Mouse (Mus musculus) heart, embryonic 12.5 days (tissue): ENCODE results near the gene Hba-a1. TPM values are rescaled to one million over a fixed set of nuclear protein-coding genes. Genes with fewer than 3 reads are reported as not detected.
"Not testable (repeated sequence)": the region's sequence is repeated elsewhere in the genome, so short reads cannot be mapped to it uniquely, and the experiment has no call there.

ENCODE experiments used
- ATAC-seq: fragments of 200-750 bp; cut with Nextera tagmentation; 2 replicates; pipeline ENCODE4 v1.8.0; 2017; ENCODE audit warnings: moderate TSS enrichment, moderate library complexity; ENCODE audit not compliant: insufficient number of reproducible peaks, low FRiP score
- H3K27ac ChIP-seq: fragments of 300-500 bp; sonication (generic); 2 replicates; pipeline ENCODE4 v1.5.1; 2016; ENCODE audit warnings: mild to moderate bottlenecking, moderate library complexity; ENCODE audit not compliant: poor library complexity, severe bottlenecking
- H3K27me3 ChIP-seq: fragments of 300-500 bp; sonication (generic); replicated peaks from 2 replicates; pipeline ENCODE4 v1.6.1; 2016; ENCODE audit warnings: mild to moderate bottlenecking, moderate library complexity
- H3K36me3 ChIP-seq: fragments of 300-500 bp; sonication (generic); 2 replicates; pipeline ENCODE4 v1.6.1; 2016; ENCODE audit warnings: mild to moderate bottlenecking, moderate library complexity
- H3K4me1 ChIP-seq: fragments of 300-500 bp; sonication (generic); replicated peaks from 2 replicates; pipeline ENCODE4 v1.6.1; 2016; ENCODE audit warnings: mild to moderate bottlenecking
- H3K4me2 ChIP-seq: fragments of 300-500 bp; sonication (generic); 2 replicates; pipeline ENCODE4 v1.6.1; 2016; ENCODE audit warnings: mild to moderate bottlenecking, moderate library complexity
- H3K4me3 ChIP-seq: fragments of 300-500 bp; sonication (generic); 2 replicates; pipeline ENCODE4 v1.5.1; 2016; ENCODE audit warnings: mild to moderate bottlenecking
- H3K9ac ChIP-seq: fragments of 300-500 bp; sonication (generic); 2 replicates; pipeline ENCODE4 v1.6.1; 2016; ENCODE audit warnings: mild to moderate bottlenecking, moderate library complexity
- H3K9me3 ChIP-seq: fragments of 300-500 bp; sonication (generic); replicated peaks from 2 replicates; pipeline ENCODE4 v1.6.1; 2016; ENCODE audit warnings: mild to moderate bottlenecking, moderate library complexity
- WGBS: fragments of 180-500 bp; shearing (Covaris S2); methylation state at CpG from one replicate; pipeline ENCODE4 v1.1.7; 2016; 5-methylcytosine and 5-hydroxymethylcytosine counted together
- polyA plus RNA-seq: library from polyadenylated mRNA; unstranded; fragments of >200 nt; fragmentation: Nextera tagmentation; extraction: Ambion mirVana; gene quantifications from 2 replicates; pipeline ENCODE4 v1.2.1, GENCODE M21; 2016

The Hba-a1 gene
- polyA plus RNA-seq, 1 experiment from 2014 or later = 12,808 TPM

GRCm38 (mm10) chr11:32278458-32278957, 4.8 kb upstream of the Hba-a1 start:
- WGBS = 72% methylated on average over 12 of the region's 12 CpGs
- Histone ChIP-seq H3K27ac (peak overlapping the region; percentile 66; the same call in 1 of the 2 replicates), H3K36me3 (no peaks in the 10 kb centered on the region), H3K4me2 (peak overlapping the region; percentile 5; the same call in 1 of the 2 replicates), H3K9ac (peak overlapping the region; percentile 10; the same call in 1 of the 2 replicates), H3K4me1 (no peaks in the 10 kb centered on the region), H3K9me3 (no peaks in the 10 kb centered on the region), H3K4me3 (no peak overlapping the region; the same call in 1 of the 2 replicates), H3K27me3 (peaks cover 63% of the 10 kb centered on the region)
- ATAC-seq = peak; percentile 7; the same call in 1 of the 2 replicates

DNA sequence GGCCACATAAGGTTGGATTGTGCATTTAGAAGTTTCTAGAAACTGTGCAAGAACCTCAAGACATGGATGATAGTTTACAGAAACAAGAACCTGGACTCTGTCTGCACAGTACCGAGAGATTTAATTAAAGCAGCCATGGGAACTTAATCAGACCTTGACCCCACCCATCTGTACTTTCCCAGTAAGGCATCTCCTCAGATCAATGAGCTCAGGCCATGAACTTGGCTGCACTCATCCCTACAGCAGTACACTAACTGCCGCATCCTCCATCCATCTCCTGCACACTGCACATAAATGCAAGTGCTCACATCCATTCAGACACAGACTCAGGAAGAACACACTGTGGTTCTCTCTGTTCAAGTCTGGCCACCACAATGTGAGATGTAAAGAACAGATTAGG, 2.7 kb upstream of the Hba-a1 start:
- Histone ChIP-seq H3K9ac (no peak overlapping the region), H3K4me1 (no peaks in the 10 kb centered on the region), H3K27ac (peak overlapping the region; percentile 66), H3K9me3 (no peaks in the 10 kb centered on the region), H3K27me3 (peaks cover 59% of the 10 kb centered on the region), H3K4me3 (no peak overlapping the region), H3K36me3 (no peaks in the 10 kb centered on the region), H3K4me2 (0 out of 2 replicates have a peak overlapping the region, but pooled peaks have one; percentile 8)
- no peak for ATAC-seq
- 73% methylated on average over 2 of the region's 2 CpGs for WGBS

DNA sequence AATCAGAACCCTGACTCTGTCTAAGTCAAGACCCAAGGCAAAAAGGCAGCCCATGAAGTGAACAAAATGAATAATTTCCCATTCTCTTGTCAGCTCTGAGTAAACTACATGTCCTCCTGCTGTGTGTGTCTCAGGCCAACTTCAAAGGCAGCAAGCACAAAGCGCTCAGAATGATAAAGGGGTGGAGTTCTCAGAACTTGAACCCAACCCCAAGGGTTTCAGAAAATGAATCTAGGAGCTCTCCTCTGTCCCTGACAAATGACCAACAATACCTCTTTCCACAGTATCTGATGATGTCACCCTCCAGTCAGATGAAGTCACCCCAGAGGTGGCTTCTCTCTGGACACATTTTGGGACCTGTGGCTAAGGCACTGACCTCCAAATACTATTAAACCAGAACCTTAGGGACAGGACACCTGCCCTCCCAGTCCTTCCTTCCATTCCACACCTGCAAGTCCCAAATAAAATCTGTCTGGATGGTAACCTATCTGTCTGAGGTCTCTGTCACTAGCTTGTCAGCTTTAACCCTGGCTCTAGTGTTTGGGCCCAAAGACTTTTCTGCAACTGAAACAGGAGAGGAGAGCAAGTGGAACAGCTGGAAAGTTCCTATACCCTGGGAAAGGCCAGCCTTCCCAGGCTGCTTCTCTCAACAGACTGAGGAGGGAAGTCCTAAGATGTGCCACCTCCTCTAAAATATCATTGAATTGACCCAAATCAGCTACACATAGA, 1.7 kb upstream of the Hba-a1 start:
- Histone ChIP-seq H3K36me3 (no peaks in the 10 kb centered on the region), H3K4me1 (no peaks in the 10 kb centered on the region), H3K9me3 (no peaks in the 10 kb centered on the region), H3K4me3 (no peak overlapping the region), H3K4me2 (peak overlapping the region; percentile 25), H3K27ac (peak overlapping the region; percentile 66), H3K27me3 (peaks cover 51% of the 10 kb centered on the region), H3K9ac (no peak overlapping the region)
- 56% methylated on average over 1 of the region's 1 CpGs for WGBS
- ATAC-seq = no peak

GRCm38 (mm10) chr11:32284582-32284981, 1.3 kb downstream of the Hba-a1 start:
- H3K4me3 ChIP-seq, H3K9me3 ChIP-seq, H3K4me2 ChIP-seq, H3K36me3 ChIP-seq, H3K9ac ChIP-seq, H3K4me1 ChIP-seq, H3K27ac ChIP-seq: not testable (repeated sequence)
- H3K27me3 ChIP-seq = peaks cover 37% of the 10 kb centered on the region
- peak; percentile 4; the same call in 1 of the 2 replicates for ATAC-seq
- WGBS = 35% methylated on average over 2 of the region's 2 CpGs

DNA sequence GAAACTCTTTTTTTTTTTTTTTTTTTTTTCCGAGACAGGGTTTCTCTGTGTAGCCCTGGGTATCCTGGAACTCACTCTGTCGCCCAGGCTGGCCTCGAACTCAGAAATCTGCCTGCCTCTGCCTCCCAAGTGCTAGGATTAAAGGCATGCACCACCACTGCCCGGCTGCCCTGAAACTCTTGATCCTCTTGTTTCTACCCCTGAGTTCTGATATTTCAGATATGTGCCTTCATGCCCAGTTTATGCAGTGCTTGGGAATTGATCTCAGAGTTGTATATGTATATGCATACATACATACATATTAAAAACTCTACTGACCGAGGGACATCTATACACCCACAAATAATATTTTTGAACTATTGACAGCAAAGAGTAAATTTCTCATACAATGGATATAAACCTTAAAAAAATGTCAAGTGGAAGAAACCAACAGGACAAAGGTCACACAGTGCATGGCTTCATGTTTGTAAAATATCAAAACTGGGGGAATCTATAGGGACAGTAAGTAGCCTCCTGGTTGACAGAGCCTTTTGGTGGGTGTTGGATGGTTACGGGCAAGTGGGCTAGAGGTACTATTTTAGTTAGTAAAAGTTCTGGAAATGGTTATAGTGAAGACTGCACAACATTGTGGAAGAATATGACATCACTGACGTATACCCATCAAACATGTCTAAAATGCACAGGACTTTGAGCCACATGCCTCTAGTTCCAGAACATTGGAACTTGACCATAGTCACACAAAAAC, 1.9 kb downstream of the Hba-a1 start:
- Histone ChIP-seq H3K4me1 (no peaks in the 10 kb centered on the region), H3K36me3 (no peaks in the 10 kb centered on the region), H3K4me3 (no peak overlapping the region), H3K27me3 (peaks cover 32% of the 10 kb centered on the region), H3K9ac (no peak overlapping the region), H3K27ac (no peak overlapping the region), H3K9me3 (no peaks in the 10 kb centered on the region), H3K4me2 (no peak overlapping the region)
- WGBS = 67% methylated on average over 7 of the region's 7 CpGs
- peak; percentile 46 for ATAC-seq

- not testable (repeated sequence) for ATAC-seq, H3K4me3 ChIP-seq, H3K9ac ChIP-seq, H3K27ac ChIP-seq, H3K36me3 ChIP-seq, H3K4me1 ChIP-seq, H3K4me2 ChIP-seq, H3K9me3 ChIP-seq
- H3K27me3 ChIP-seq = peaks cover 25% of the 10 kb centered on the region
Observed at GRCm38 (mm10) chr11:32285887-32286286, 2.6 kb downstream of the Hba-a1 start.

DNA sequence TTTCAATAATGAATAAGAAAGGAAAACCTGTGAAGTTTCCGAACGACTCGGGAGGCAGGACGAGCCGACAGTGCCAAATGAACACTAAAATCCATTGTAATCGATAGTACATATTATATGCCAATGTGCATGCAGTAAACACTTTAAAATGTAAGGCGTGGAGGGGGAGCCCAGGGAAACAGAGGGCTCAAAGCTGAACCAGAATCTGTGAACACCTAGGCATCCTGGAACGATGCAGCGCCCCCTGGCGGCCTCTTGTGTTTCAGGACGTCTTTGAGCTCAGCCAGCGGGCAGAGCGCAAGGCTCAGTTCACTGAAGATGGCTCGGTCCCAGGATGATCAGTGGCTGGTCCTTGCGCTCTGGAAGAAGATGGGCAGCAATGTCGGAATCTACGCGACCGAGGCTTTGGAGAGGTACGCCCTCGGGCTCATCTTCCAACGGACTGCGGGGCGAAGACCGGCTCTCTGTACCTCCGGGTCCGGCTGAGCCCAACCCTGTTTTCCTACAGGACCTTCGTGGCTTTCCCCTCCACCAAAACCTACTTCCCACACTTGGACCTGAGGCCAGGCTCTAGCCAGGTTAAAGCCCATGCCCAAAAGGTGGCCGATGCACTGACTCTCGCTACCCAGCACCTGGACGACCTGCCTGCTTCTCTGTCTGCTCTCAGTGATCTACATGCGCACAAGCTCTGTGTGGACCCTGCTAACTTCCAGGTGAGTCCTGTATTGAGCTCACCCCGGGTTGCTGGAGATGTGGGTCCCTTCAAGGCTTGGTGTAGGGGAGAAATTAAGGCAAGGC, 3.6 kb downstream of the Hba-a1 start, which contains the start of gene Hbq1b:
Gene Hbq1b (plus strand): TSS at position 271 of the 798 bp plus-strand sequence.
- H3K9me3 ChIP-seq, H3K36me3 ChIP-seq, H3K4me1 ChIP-seq: not testable (repeated sequence)
- peak within 1 kb of the TSS; percentile 39; the same call in 1 of the 2 replicates for H3K27ac ChIP-seq
- peaks cover 16% of the 10 kb centered on the region for H3K27me3 ChIP-seq
- H3K9ac ChIP-seq = peak within 1 kb of the TSS; percentile 35; the same call in 1 of the 2 replicates
- H3K4me2 ChIP-seq = peak within 1 kb of the TSS; percentile 59
- peak; percentile 40; the same call in 1 of the 2 replicates for ATAC-seq
- WGBS = 18% methylated on average over 32 of the region's 33 CpGs
- H3K4me3 ChIP-seq = peak within 1 kb of the TSS; percentile 20

DNA sequence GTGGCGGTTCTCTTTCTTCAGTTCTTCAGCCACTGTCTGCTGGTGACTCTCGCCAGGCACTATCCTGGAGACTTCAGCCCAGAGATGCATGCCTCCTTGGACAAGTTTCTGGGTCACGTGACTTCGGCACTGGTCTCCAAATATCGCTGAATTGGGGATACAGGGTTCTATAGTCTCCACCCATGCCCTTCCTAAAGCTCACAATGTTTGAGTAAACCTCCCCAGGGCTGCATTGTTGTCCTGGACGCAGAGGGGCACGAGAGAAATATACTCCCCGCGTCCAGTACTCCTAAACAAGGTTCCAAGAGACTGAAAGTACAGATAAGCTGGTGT, 4.1 kb downstream of the Hba-a1 start:
- 63% methylated on average over 9 of the region's 9 CpGs for WGBS
- H3K9ac ChIP-seq = no peak overlapping the region
- H3K4me2 ChIP-seq = no peak overlapping the region

DNA sequence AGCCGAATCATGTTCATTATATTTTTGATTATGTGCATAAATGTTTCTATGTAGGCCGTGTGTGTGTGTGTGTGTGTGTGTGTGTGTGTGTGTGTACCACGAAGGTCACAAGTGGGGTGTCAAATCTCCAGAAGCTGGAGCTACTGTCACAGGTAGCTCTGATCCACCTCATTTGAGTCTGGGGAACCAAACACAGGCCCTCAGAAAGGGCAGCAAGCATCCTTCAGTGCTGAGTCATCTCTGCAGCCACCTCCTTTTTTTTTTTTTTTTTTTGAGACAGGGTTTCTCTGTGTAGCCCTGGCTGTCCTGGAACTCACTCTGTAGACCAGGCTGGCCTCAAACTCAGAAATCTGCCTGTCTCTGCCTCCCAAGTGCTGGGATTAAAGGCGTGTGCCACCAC, 9.5 kb downstream of the Hba-a1 start:
- H3K9me3 ChIP-seq, H3K4me2 ChIP-seq, H3K27me3 ChIP-seq, H3K36me3 ChIP-seq, H3K4me1 ChIP-seq, H3K4me3 ChIP-seq: not testable (repeated sequence)
- WGBS = 87% methylated on average over 4 of the region's 4 CpGs
- 0 out of 2 replicates have a peak overlapping the region, but pooled peaks have one; percentile 24 for H3K9ac ChIP-seq
- 0 out of 2 replicates have a peak overlapping the region, but pooled peaks have one; percentile 6 for H3K27ac ChIP-seq
- 0 out of 2 replicates have a peak, but pooled peaks have one; percentile 26 for ATAC-seq

More for the DNA sequence above, 4.1 kb downstream of the Hba-a1 start:
- peak overlapping the region; percentile 39; the same call in 1 of the 2 replicates for H3K27ac ChIP-seq
- no peaks in the 10 kb centered on the region for H3K9me3 ChIP-seq
- ATAC-seq = no peak
- no peaks in the 10 kb centered on the region for H3K4me1 ChIP-seq
- peaks cover 15% of the 10 kb centered on the region for H3K27me3 ChIP-seq
- H3K4me3 ChIP-seq = peak overlapping the region; percentile 20
- H3K36me3 ChIP-seq = no peaks in the 10 kb centered on the region

DNA sequence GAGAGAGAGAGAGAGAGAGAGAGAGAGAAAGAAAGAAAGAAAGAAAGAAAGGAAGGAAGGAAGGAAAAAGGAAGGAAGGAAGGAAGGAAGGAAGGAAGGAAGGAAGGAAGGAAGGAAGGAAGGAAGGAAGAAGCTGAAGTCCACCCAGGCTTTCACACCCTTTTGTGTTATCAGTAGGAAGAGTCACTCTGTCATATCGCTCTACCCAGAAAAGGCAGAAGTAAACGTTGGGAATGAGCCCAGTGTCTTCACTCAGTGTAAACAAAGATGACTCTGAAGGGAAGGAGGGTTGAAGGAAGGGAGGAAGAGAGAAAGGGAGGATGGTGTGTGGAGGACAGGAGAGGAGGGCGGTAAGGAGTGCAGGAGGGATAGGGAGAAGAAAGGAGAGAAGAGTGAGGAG, 10.2 kb downstream of the Hba-a1 start:
- not testable (repeated sequence) for H3K9ac ChIP-seq, H3K4me3 ChIP-seq, H3K27me3 ChIP-seq, H3K4me1 ChIP-seq, H3K9me3 ChIP-seq, H3K36me3 ChIP-seq
- peak; percentile 13; the same call in 1 of the 2 replicates for ATAC-seq
- H3K27ac ChIP-seq = peak overlapping the region; percentile 27; the same call in 1 of the 2 replicates
- H3K4me2 ChIP-seq = 0 out of 2 replicates have a peak overlapping the region, but pooled peaks have one; percentile 0
- WGBS = 46% methylated on average over 3 of the region's 3 CpGs
